Mouse (Mus musculus) spleen, adult 2 months (tissue): ENCODE results near the gene Rhox13. TPM values are rescaled to one million over a fixed set of nuclear protein-coding genes. Genes with fewer than 3 reads are reported as not detected.
A peak's percentile ranks its signal among the peaks of the same experiment; 100 is the strongest.

Source experiments
- DNase-seq, 2 experiments: peaks; one replicate each; pipeline versions ENCODE4 v3.0.0 to v3.0.0-alpha.2; 2012 to 2021; ENCODE audit warnings: low spot score in 2 of 2, low read depth in 1 of 2
- H3K27ac ChIP-seq: fragments of 200-500 bp; 2 replicates; pipeline ENCODE4 v1.5.1; 2012; ENCODE audit warnings: low read length, inconsistent platforms; ENCODE audit not compliant: insufficient read depth
- H3K27me3 ChIP-seq: fragments of 200-500 bp; 2 replicates; pipeline ENCODE4 v1.6.1; 2012; ENCODE audit warnings: mild to moderate bottlenecking, moderate library complexity, low read length, inconsistent platforms; ENCODE audit not compliant: control insufficient read depth, insufficient read depth
- H3K36me3 ChIP-seq: fragments of 200-500 bp; 2 replicates; pipeline ENCODE4 v1.6.1; 2012; ENCODE audit warnings: mild to moderate bottlenecking, low read length, inconsistent platforms; ENCODE audit not compliant: control insufficient read depth, insufficient read depth
- H3K4me1 ChIP-seq: fragments of 200-500 bp; 2 replicates; pipeline ENCODE4 v1.6.1; 2011; ENCODE audit warnings: inconsistent platforms; ENCODE audit not compliant: control insufficient read depth, insufficient read depth, insufficient read length
- H3K4me3 ChIP-seq: fragments of 200-500 bp; 2 replicates; pipeline ENCODE4 v1.5.1; 2011; ENCODE audit warnings: mild to moderate bottlenecking, inconsistent platforms; ENCODE audit not compliant: insufficient read depth, insufficient read length; ENCODE audit errors: extremely low read depth
- CTCF ChIP-seq: fragments of 200-500 bp; IDR thresholded peaks from 2 replicates; pipeline ENCODE4 v1.5.1; 2011; ENCODE audit warnings: mild to moderate bottlenecking, inconsistent platforms; ENCODE audit not compliant: insufficient read depth, insufficient read length, insufficient replicate concordance; ENCODE audit errors: extremely low read depth
- POLR2A ChIP-seq: fragments of 200-500 bp; IDR thresholded peaks from 2 replicates; pipeline ENCODE4 v1.6.1; 2011; ENCODE audit warnings: low read depth, low read length, inconsistent platforms
- WGBS: fragments of 180-500 bp; shearing (Covaris S2); methylation state at CpG from one replicate; pipeline ENCODE4 v1.1.7; 2018; 5-methylcytosine and 5-hydroxymethylcytosine counted together
- polyA plus RNA-seq: library from polyadenylated mRNA; depleted of rRNA; stranded (reverse); fragments of >200 nt; gene quantifications from 2 replicates; pipeline ENCODE4 v1.2.3, GENCODE M21; 2012; rRNA removed

Gene Rhox13
- not detected in 2 replicates for polyA plus RNA-seq

- no peaks in the 10 kb centered on the region for H3K4me1 ChIP-seq
- H3K36me3 ChIP-seq, result no peaks in the 10 kb centered on the region
- 94% methylated on average over 20 of the region's 20 CpGs for WGBS
- no peak for DNase-seq
- no peak within 1 kb of the TSS for H3K4me3 ChIP-seq
- no peaks in the 10 kb centered on the region for H3K27me3 ChIP-seq
- no peak for TF ChIP-seq POLR2A
- no peak for TF ChIP-seq CTCF
- H3K27ac ChIP-seq, result no peak within 1 kb of the TSS
Measured at GRCm38 (mm10) chrX:38120982-38121381, at the start of gene Rhox13. Rhox13 (plus strand) TSS chrX:38121219.

GRCm38 (mm10) chrX:38084226-38084625 is 36.8 kb upstream of the Rhox13 start:
- Histone ChIP-seq H3K27me3 (no peaks in the 10 kb centered on the region), H3K27ac (no peak overlapping the region), H3K4me1 (no peaks in the 10 kb centered on the region), H3K4me3 (no peak overlapping the region), H3K36me3 (no peaks in the 10 kb centered on the region)
- WGBS, result 25% methylated on average over 12 of the region's 12 CpGs
- DNase-seq, result peak in 1 of 2 experiments; percentile 3
- peak; percentile 30; the same call in 1 of the 2 replicates for TF ChIP-seq CTCF
- TF ChIP-seq POLR2A, result no peak

- Histone ChIP-seq H3K4me1 (no peaks in the 10 kb centered on the region), H3K4me3 (no peak within 1 kb of the TSS), H3K36me3 (no peaks in the 10 kb centered on the region), H3K27me3 (no peaks in the 10 kb centered on the region), H3K27ac (no peak within 1 kb of the TSS)
- TF ChIP-seq POLR2A (no peak), CTCF (no peak)
- WGBS, result 86% methylated on average over 9 of the region's 9 CpGs
- DNase-seq, result no peak
Measured at GRCm38 (mm10) chrX:38085041-38085440, 36.0 kb upstream of the Rhox13 start, which contains the start of gene Rhox11. Rhox11 (minus strand) TSS chrX:38085141.

- no peak within 1 kb of the TSS for H3K27ac ChIP-seq
- no peaks in the 10 kb centered on the region for H3K4me1 ChIP-seq
- DNase-seq, result no peak
- no peak for TF ChIP-seq CTCF
- TF ChIP-seq POLR2A, result no peak
- H3K27me3 ChIP-seq, result no peaks in the 10 kb centered on the region
- 66% methylated on average over 4 of the region's 4 CpGs for WGBS
- no peaks in the 10 kb centered on the region for H3K36me3 ChIP-seq
- H3K4me3 ChIP-seq, result no peak within 1 kb of the TSS
Measured at GRCm38 (mm10) chrX:38110807-38111206, 10.2 kb upstream of the Rhox13 start, which contains the start of gene Rhox12. Rhox12 (minus strand) TSS chrX:38110907.

- H3K27me3 ChIP-seq, result no peaks in the 10 kb centered on the region
- no peak overlapping the region for H3K4me3 ChIP-seq
- H3K27ac ChIP-seq, result no peak overlapping the region
- H3K36me3 ChIP-seq, result no peaks in the 10 kb centered on the region
- DNase-seq, result no peak
- WGBS, result 91% methylated on average over 32 of the region's 34 CpGs
- H3K4me1 ChIP-seq, result no peaks in the 10 kb centered on the region
- TF ChIP-seq POLR2A (no peak), CTCF (no peak)
Measured at GRCm38 (mm10) chrX:38121478-38121877, 459 bp downstream of the Rhox13 start.

GRCm38 (mm10) chrX:38159097-38159496 is 38.1 kb downstream of the Rhox13 start:
- TF ChIP-seq CTCF (no peak), POLR2A (no peak)
- no peaks in the 10 kb centered on the region for H3K4me1 ChIP-seq
- 51% methylated on average over 1 of the region's 1 CpGs for WGBS
- H3K4me3 ChIP-seq, result no peak overlapping the region
- no peak for DNase-seq
- no peaks in the 10 kb centered on the region for H3K36me3 ChIP-seq
- no peaks in the 10 kb centered on the region for H3K27me3 ChIP-seq
- H3K27ac ChIP-seq, result no peak overlapping the region

- H3K27ac ChIP-seq, result no peak overlapping the region
- no peaks in the 10 kb centered on the region for H3K27me3 ChIP-seq
- DNase-seq, result no peak
- no peak overlapping the region for H3K4me3 ChIP-seq
- no peaks in the 10 kb centered on the region for H3K36me3 ChIP-seq
- TF ChIP-seq CTCF (no peak), POLR2A (no peak)
- H3K4me1 ChIP-seq, result no peaks in the 10 kb centered on the region
- WGBS, result 75% methylated on average over 3 of the region's 3 CpGs
Measured at GRCm38 (mm10) chrX:38165315-38165714, 44.3 kb downstream of the Rhox13 start.
